Mouse (Mus musculus): ENCODE measurements around the gene Btk.

Gene Btk
- long read RNA-seq, experiment 1, result 0 reads
- long read RNA-seq, experiment 2, partial matches to known transcripts, result 0 of 1 reads
- long read RNA-seq, experiment 2, other reads (novel, unspliced or antisense), result 1 of 1 reads

- intact Hi-C loops (cut with DNase I), result no loop called here
These were observed at the start of gene Btk for GRCm38 (mm10) chrX:134582888-134583669. Gene Btk (minus strand): TSS chrX:134583570.

- intact Hi-C loops (cut with DNase I), result no loop called here
These were observed 49.3 kb upstream of the Btk start for GRCm38 (mm10) chrX:134632710-134633109.

GRCm38 (mm10) chrX:134628200-134628599 is 44.8 kb upstream of the Btk start:
- intact Hi-C loops (cut with DNase I), result no loop called here

GRCm38 (mm10) chrX:134623350-134623749 is 40.0 kb upstream of the Btk start:
- intact Hi-C loops (cut with DNase I), result no loop called here

GRCm38 (mm10) chrX:134621685-134622084 is 38.3 kb upstream of the Btk start:
- intact Hi-C loops (cut with DNase I), result no loop called here

GRCm38 (mm10) chrX:134620254-134620865 is 37.0 kb upstream of the Btk start:
- intact Hi-C loops (cut with DNase I), result no loop called here

GRCm38 (mm10) chrX:134619695-134620094 is 36.3 kb upstream of the Btk start:
- intact Hi-C loops (cut with DNase I), result loop anchor here (10.0 kb wide), 1 partner anchor 105 kb away; no protein-coding TSS in a partner anchor

GRCm38 (mm10) chrX:134614306-134614705 is 30.9 kb upstream of the Btk start:
- intact Hi-C loops (cut with DNase I), result loop anchor here (10.0 kb wide), 1 partner anchor 110 kb away; no protein-coding TSS in a partner anchor

GRCm38 (mm10) chrX:134612285-134612959 is 29.1 kb upstream of the Btk start:
- intact Hi-C loops (cut with DNase I), result loop anchor here (10.0 kb wide), 1 partner anchor 112 kb away; no protein-coding TSS in a partner anchor

GRCm38 (mm10) chrX:134610984-134611383 is 27.6 kb upstream of the Btk start:
- intact Hi-C loops (cut with DNase I), result loop anchor here (10.0 kb wide), 1 partner anchor 114 kb away; no protein-coding TSS in a partner anchor

- intact Hi-C loops (cut with DNase I), result loop anchor here (5.0 kb wide), 1 partner anchor 303 kb away; no protein-coding TSS in a partner anchor
These were observed 26.1 kb upstream of the Btk start for GRCm38 (mm10) chrX:134609472-134609871.

- intact Hi-C loops (cut with DNase I), result no loop called here
These were observed 18.2 kb upstream of the Btk start for GRCm38 (mm10) chrX:134601380-134602120.

- intact Hi-C loops (cut with DNase I), result no loop called here
These were observed 17.4 kb upstream of the Btk start, which contains the start of the genes Gla and Hnrnph2 for GRCm38 (mm10) chrX:134600659-134601379. Gene Gla (minus strand): TSS chrX:134601125. Gene Hnrnph2 (plus strand): TSS chrX:134601179.

- intact Hi-C loops (cut with DNase I), result no loop called here
These were observed 16.7 kb upstream of the Btk start for GRCm38 (mm10) chrX:134599922-134600565.

GRCm38 (mm10) chrX:134589836-134590235 is 6.5 kb upstream of the Btk start:
- intact Hi-C loops (cut with DNase I), result no loop called here

GRCm38 (mm10) chrX:134588997-134589396 is 5.6 kb upstream of the Btk start:
- intact Hi-C loops (cut with DNase I), result no loop called here

- intact Hi-C loops (cut with DNase I), result no loop called here
These were observed 4.9 kb upstream of the Btk start for GRCm38 (mm10) chrX:134588261-134588660.

GRCm38 (mm10) chrX:134586447-134586846 is 3.1 kb upstream of the Btk start:
- intact Hi-C loops (cut with DNase I), result no loop called here
